Mouse (Mus musculus) G1E (cell line): Measurements from ENCODE around the gene Taf1d. TPM values are rescaled to one million over a fixed set of nuclear protein-coding genes. Genes with fewer than 3 reads are reported as not detected.
"Not testable (repeated sequence)": the region's sequence is repeated elsewhere in the genome, so short reads cannot be mapped to it uniquely, and the experiment has no call there.

Experiments used
- ATAC-seq: 2 replicates; pipeline ENCODE4 v1.8.0; 2016; ENCODE audit warnings: mild to moderate bottlenecking; ENCODE audit not compliant: insufficient number of reproducible peaks, poor library complexity, low FRiP score, severe bottlenecking; ENCODE audit errors: extremely low read depth
- DNase-seq: peaks from one replicate; pipeline ENCODE4 v3.0.0; 2012; ENCODE audit warnings: low spot score
- H3K27me3 ChIP-seq: 2 replicates; pipeline ENCODE4 v1.6.1; 2012; ENCODE audit warnings: mild to moderate bottlenecking, low read length, inconsistent platforms; ENCODE audit not compliant: insufficient read depth
- H3K36me3 ChIP-seq: replicated peaks from 2 replicates; pipeline ENCODE3; 2012; ENCODE audit warnings: mild to moderate bottlenecking, inconsistent platforms
- H3K4me1 ChIP-seq: 2 replicates; pipeline ENCODE4 v1.6.1; 2012; ENCODE audit warnings: low read depth, low read length, inconsistent platforms, mixed read lengths; ENCODE audit not compliant: insufficient read depth
- H3K4me3 ChIP-seq: 2 replicates; pipeline ENCODE4 v1.5.1; 2012; ENCODE audit warnings: low read depth, mild to moderate bottlenecking, inconsistent platforms, low read length, moderate library complexity, mixed read lengths
- H3K9me3 ChIP-seq: replicated peaks from 2 replicates; pipeline ENCODE4 v1.6.1; 2012; ENCODE audit warnings: inconsistent platforms
- CTCF ChIP-seq: IDR thresholded peaks from 2 replicates; pipeline ENCODE4 v1.5.1; 2012; ENCODE audit warnings: low read depth, low read length, inconsistent platforms, mixed read lengths
- GATA1 ChIP-seq: IDR thresholded peaks from 2 replicates; pipeline ENCODE4 v1.6.1; 2012; ENCODE audit warnings: borderline replicate concordance, low read length, inconsistent platforms, mixed read lengths
- GATA2 ChIP-seq: IDR thresholded peaks from 2 replicates; pipeline ENCODE4 v1.6.1; 2012; ENCODE audit warnings: low read depth, low read length, inconsistent platforms, borderline replicate concordance
- POLR2AphosphoS5 ChIP-seq: IDR thresholded peaks from 2 replicates; pipeline ENCODE4 v1.6.1; 2012; ENCODE audit warnings: low read depth, low read length, inconsistent platforms; ENCODE audit not compliant: insufficient replicate concordance
- TAL1 ChIP-seq: conservative IDR thresholded peaks from 2 replicates; pipeline ENCODE4 v1.6.1; 2012; ENCODE audit warnings: low read depth, low read length, inconsistent platforms, mixed read lengths
- polyA plus RNA-seq: library from polyadenylated mRNA; stranded (reverse); fragments of >175 nt; gene quantifications from 2 replicates; pipeline ENCODE4 v1.2.3, GENCODE M21; 2012
- total RNA-seq, 2 experiments: library from RNA; stranded (forward) in 1 of 2; stranded (reverse) in 1 of 2; fragments of 200-1000 nt in 1 of 2; fragments of >200 nt in 1 of 2; fragmentation: Nextera tagmentation in 1 of 2; gene quantifications; 2 replicates each; pipeline ENCODE4 v1.2.3; 2014 to 2017

Taf1d gene
- total and polyA plus RNA-seq, 3 experiments: 17.9 to 752 (median 250) TPM

DNA sequence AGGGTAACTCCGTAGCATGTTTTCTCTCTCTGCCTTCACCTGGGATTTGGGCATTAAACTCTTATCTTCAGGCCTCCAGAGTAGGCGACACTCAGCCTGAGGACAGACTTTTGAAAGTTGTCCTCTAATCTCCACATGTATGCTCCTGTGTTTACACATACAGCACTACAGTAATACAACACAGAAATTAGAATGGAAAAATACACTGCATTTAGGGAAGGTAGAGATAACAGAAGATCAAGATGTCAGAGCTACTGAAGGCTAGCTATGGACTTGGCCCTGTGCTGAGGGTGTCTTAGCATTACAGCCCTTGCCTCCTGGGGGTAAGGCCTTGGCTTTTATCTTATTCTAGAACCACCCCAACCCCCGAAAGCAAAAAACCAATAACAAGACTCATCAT is 17.6 kb upstream of the Taf1d start:
- DNase-seq: no peak
- Histone ChIP-seq H3K36me3 (peaks cover 34% of the 10 kb centered on the region), H3K9me3 (no peaks in the 10 kb centered on the region), H3K4me1 (peaks cover 30% of the 10 kb centered on the region), H3K4me3 (no peak overlapping the region), H3K27me3 (no peaks in the 10 kb centered on the region)
- no peak for ATAC-seq
- no peak for TF ChIP-seq GATA1
- TF ChIP-seq CTCF: no peak
- TF ChIP-seq GATA2: no peak
- no peak for TF ChIP-seq POLR2AphosphoS5
- no peak for TF ChIP-seq TAL1

DNA sequence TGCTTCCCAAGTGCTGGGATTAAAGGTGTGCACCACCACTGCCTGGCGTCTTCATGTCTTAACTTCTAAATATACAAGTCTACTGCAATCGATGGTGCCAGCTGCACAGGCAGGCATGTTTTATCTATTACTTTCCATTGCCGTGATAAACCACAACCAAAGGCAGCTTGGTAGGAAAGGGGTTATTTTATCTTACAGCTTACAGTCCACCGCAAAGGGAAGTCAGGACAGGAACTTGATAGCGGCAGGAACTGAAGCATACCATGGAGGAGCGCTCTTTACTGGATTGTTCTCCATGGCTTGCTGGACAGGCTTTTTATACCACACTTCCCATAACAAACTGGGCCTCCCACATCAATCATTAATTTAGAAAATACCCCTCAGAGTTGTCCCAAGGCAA is 16.8 kb upstream of the Taf1d start:
- Histone ChIP-seq H3K4me3 (no peak overlapping the region), H3K4me1 (peaks cover 30% of the 10 kb centered on the region), H3K9me3 (no peaks in the 10 kb centered on the region), H3K36me3 (peaks cover 35% of the 10 kb centered on the region), H3K27me3 (no peaks in the 10 kb centered on the region)
- peak; percentile 42 for DNase-seq
- TF ChIP-seq GATA1 (no peak), TAL1 (peak; percentile 76), CTCF (no peak)
- peak; percentile 96 for ATAC-seq

DNA sequence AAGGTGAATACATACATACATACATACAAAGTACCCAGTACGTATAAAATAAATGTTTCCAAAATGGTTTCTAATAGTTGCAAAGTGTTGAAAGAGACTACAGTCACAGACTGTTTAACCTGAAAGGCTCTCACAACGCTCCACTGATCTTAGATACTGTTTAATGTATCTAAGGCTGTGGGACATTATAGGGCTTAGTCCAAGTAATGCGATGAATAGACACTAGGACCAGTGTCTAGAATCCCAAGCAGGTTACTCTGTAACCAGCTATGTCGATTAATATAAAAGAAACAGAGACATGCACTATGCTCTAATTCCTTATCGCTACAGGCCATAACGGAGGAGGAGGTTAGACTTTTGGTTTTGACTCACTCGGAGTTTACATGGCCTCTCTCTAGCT is 8.9 kb upstream of the Taf1d start:
- DNase-seq: no peak
- Histone ChIP-seq H3K4me1 (peaks cover 2% of the 10 kb centered on the region; the same call in 1 of the 2 replicates), H3K4me3 (no peak overlapping the region)

DNA sequence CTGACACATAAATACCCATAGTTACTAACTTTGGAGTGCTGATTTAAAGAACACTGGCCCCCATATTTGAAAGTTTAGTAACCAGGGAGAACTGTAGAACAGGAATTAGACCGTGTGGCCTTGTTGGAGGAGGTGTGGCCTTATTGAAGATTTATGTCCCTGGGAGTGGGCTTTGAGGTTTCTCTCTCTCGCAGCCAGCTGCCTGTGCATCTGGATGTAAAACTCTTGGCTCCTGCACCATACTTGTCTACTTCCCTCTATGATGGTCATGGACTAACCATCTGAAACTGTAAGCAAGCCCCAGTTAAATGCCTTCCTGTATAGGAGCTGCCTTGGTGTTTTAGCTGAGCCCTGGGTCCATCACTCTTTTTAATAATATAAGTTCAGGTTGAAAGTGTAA is 7.6 kb upstream of the Taf1d start:
- ATAC-seq (no peak), DNase-seq (no peak)
- no peak for TF ChIP-seq GATA1
- no peak for TF ChIP-seq TAL1
- TF ChIP-seq GATA2: no peak
- no peak for TF ChIP-seq CTCF
- no peak for TF ChIP-seq POLR2AphosphoS5
- no peaks in the 10 kb centered on the region for H3K27me3 ChIP-seq
- no peaks in the 10 kb centered on the region for H3K9me3 ChIP-seq
- peaks cover 16% of the 10 kb centered on the region for H3K36me3 ChIP-seq
- H3K4me1 ChIP-seq: peaks cover 6% of the 10 kb centered on the region; the same call in 1 of the 2 replicates
- no peak overlapping the region for H3K4me3 ChIP-seq

More for the DNA sequence above, 8.9 kb upstream of the Taf1d start:
- no peak for ATAC-seq
- no peaks in the 10 kb centered on the region for H3K9me3 ChIP-seq
- no peaks in the 10 kb centered on the region for H3K27me3 ChIP-seq
- H3K36me3 ChIP-seq: peaks cover 22% of the 10 kb centered on the region
- TF ChIP-seq TAL1 (no peak), GATA1 (no peak), POLR2AphosphoS5 (no peak), GATA2 (no peak), CTCF (no peak)

DNA sequence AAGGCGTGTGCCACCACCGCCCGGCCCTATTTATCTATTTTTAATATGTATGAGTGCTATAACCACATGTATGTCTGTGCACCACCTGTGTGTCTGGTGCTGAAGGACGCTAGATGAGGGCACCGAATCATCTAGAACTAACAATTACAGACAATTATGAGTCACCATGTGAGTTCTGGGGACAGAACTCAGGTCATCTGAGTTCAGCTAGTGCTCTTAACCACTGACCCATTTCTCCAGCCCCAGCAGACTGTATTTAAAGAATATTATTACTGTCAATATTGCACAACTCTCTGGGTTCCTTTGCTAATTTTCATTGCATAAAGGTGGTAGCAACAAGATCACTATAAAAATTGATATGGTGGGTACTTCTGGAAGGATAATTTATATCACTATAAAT is 6.0 kb upstream of the Taf1d start:
- no peaks in the 10 kb centered on the region for H3K27me3 ChIP-seq
- no peaks in the 10 kb centered on the region for H3K9me3 ChIP-seq
- DNase-seq: no peak
- no peak overlapping the region for H3K4me3 ChIP-seq
- no peak for TF ChIP-seq GATA1
- TF ChIP-seq CTCF: no peak
- TF ChIP-seq TAL1: no peak
- no peak for TF ChIP-seq GATA2
- TF ChIP-seq POLR2AphosphoS5: no peak
- no peak for ATAC-seq
- H3K36me3 ChIP-seq: peaks cover 13% of the 10 kb centered on the region
- peaks cover 19% of the 10 kb centered on the region for H3K4me1 ChIP-seq

DNA sequence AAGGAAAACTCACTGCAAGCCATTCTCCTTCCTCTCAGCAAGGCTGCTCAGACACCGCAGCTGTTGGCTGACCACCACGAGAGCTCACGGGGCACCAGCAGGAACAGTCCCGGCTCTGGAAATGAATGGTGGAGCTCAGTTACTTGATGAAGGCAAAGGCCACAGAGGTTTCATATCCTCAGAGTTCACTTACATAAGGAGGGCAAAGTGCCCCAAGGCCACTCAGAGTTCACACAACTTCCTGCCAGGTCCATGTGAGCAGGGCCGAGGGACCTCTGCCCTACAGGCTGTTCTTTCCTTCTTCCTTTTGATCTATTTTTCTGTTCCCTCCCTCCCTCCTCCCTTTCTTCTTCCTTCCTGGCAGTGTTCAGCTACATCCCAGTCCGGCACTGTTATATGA is 4.6 kb upstream of the Taf1d start:
- Histone ChIP-seq H3K9me3 (no peaks in the 10 kb centered on the region), H3K36me3 (peaks cover 8% of the 10 kb centered on the region), H3K4me3 (no peak overlapping the region), H3K4me1 (peaks cover 27% of the 10 kb centered on the region), H3K27me3 (no peaks in the 10 kb centered on the region)
- TF ChIP-seq GATA1: no peak
- no peak for TF ChIP-seq CTCF
- TF ChIP-seq TAL1: no peak
- TF ChIP-seq POLR2AphosphoS5: no peak
- no peak for TF ChIP-seq GATA2
- ATAC-seq: no peak
- no peak for DNase-seq

DNA sequence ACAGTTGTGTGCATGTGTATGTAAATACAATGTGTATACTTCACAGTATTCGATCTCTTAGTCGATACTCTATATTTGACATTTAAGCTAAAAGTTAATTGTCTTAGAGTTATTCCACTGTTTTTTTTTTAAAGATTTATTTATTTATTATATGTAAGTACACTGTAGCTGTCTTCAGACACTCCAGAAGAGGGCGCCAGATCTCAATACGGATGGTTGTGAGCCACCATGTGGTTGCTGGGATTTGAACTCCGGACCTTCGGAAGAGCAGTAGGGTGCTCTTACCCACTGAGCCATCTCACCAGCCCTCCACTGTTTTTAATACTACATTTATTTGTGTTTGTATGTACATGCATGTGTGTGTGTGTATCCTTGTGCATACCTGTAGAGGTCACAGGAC is 4.0 kb upstream of the Taf1d start:
- not testable (repeated sequence) for H3K36me3 ChIP-seq, DNase-seq, H3K27me3 ChIP-seq, H3K4me3 ChIP-seq, H3K9me3 ChIP-seq, ATAC-seq
- peaks cover 27% of the 10 kb centered on the region for H3K4me1 ChIP-seq
